Mouse (Mus musculus) frontal cortex, postnatal 25 days (tissue): ENCODE results near the gene Krt13.

Experiments used
- DNase-seq, 2 experiments: peaks; one replicate each; pipeline ENCODE4 v3.0.0; 2022; ENCODE audit warnings: low spot score in 2 of 2

The Krt13 gene

GRCm38 (mm10) chr11:100121466-100121865 lies at the start of gene Krt13:
Gene Krt13, minus strand, starts transcription at chr11:100121566.
- DNase-seq, result no peak

GRCm38 (mm10) chr11:100168765-100169762 lies 47.7 kb upstream of the Krt13 start:
- peak; percentile 71 to 73 for DNase-seq

DNA sequence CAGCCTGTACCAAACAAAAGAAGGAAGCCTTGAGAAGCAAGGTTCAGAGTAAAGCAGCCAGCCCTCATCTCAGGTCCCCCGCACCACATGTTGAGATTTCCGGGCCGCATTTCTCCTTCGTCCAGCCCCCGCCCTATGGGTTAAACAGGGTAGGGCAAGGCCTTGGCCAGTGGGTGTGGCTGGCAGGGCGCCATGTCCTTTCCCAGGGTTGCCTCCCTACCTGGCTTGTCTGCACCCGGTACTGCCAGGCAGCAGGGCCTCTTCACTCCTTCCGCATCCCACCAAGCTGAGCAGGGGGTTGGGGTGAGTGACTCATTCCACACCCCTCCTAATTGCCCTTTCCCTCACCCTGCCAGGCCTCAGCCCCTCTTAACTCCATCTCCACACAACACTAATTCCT lies 46.7 kb upstream of the Krt13 start:
- DNase-seq, result no peak

GRCm38 (mm10) chr11:100164392-100164791 lies 43.0 kb upstream of the Krt13 start:
- no peak for DNase-seq

DNA sequence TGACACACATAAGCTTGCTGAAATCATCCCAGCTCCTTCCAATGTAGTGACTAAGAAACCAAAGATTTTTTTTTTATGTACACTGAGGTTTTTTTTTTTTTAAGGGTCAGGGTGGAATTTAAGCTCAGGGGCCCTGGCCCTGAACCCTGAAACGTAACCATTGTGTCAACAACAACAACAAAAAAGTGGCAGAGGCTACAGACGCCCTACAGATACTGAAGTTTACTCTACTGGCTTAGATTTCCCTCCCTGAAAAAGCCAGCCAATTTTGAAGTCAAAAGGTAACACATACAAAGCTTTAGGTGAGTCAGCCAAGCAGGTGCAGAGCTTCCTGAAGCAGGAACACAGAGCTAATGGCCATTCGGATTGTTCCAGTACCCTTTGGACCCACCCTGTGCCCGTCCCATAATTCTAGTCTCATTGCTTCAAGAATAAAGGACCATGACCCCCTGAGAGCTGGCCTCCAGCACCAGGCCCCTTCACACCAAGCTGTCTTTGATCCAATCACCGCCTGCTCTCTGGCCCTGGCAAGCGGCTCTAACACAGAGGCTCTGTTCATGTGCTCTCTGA lies 36.6 kb upstream of the Krt13 start:
- DNase-seq, result no peak

- no peak for DNase-seq
Observed at GRCm38 (mm10) chr11:100157331-100157730, 36.0 kb upstream of the Krt13 start.

DNA sequence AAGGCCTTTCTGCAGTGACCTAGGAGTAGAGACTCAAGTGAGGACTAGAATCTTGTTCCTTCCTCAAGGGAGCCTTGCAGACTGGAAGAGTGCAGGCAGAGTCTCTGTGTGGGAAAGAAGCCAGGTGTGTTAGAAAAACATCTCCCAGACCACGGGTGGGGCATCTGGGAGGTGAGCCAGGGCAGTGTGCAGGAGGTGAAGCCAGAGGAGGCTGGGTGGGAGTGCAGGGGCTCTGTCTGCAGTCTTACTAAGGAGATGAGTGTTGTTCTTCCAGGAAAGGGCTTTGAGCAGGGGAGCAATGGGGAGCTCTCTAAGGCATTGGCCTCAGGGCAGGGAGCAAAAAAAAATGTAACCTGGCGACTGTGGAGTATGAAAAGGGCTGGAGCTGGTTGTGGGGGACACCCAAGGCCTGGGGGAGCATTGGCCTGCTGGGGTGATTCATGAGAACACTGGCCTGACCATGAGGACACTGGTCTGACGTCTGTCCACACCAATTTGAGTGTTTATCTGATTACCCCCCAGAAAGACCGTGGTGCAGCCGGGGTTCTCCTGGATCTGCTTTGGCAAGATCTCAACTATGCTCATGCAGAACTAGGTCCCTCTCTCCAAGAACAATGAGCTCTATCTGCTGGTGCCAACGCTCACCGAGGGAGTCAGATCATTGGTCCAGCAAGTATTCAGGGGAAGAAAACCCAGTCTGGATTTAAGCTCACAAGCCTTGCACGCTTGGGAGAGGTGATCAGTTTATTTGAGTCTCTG lies 34.3 kb upstream of the Krt13 start:
- no peak for DNase-seq

GRCm38 (mm10) chr11:100148615-100149330 lies 27.4 kb upstream of the Krt13 start, which contains the start of gene Krt19:
Gene Krt19, minus strand, starts transcription at chr11:100148665.
- no peak for DNase-seq

DNA sequence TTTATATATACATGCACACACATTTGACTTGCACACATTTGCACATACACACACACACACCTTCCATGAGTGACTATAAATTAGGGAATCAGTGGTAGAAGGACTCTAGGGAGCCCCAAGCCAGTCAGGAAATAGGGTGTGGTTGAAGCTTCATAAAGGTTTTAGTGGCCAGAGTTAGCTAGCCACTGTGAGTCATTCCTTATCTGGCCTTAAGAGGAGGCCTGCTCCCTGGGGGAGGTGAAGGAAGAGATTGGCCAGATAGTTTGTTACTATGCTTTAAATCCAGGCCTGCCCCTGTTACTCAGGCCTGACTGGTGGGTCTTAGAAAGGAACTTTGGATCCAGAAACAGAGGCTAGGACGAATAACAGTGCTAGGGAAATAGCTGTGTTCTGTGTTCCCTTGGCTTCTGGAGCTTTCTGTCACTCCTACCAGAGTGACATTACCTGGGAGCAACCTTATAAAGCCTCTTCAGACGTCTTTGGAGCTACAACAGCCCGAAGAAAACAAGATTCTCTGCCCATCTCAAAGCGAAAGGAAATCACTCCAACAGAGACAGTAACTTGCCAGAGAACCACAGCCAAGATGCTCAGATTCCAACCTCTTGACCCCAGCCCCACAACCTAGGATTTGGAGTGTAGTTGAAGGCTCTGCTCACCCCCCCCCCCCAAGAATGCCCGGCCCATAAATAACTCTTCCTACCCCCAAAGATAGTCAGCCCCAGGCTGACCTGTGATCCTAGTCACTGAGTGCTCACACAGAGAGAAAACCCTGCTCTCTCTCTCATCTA lies 26.4 kb upstream of the Krt13 start:
- no peak for DNase-seq

DNA sequence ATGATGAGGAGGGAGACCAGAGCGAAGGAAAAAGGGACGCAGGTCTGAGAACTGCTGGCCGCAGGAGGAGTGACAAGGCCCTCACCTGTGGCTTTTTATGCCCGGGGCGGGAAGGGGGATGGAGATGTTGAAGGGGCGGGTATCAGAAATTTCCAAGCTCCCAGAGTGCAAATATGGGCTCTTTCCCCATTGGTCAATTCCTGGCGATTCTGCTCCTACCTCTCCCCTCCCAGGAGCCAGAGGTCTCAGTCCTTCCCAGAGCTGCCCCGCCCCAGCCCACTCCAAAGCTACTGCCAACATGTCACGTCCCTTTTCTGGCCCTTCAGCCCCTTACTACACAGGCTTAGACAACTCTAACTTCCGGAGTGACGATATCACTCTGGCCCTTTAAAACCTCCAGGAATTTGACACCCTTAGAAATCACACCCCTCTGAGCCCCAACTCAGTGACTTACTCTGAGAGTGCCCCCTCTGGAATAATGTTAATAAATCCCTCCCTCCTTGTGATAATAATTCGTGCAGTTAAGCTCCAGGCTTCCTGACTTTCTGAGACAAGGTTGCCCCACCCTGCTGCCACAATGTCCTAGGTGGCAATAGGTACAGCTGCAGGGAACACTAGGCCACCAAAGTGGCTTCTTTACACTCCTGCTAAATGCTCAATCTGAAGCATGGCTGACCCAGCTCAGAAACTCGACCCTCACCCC lies 24.6 kb upstream of the Krt13 start:
- DNase-seq, result no peak

DNA sequence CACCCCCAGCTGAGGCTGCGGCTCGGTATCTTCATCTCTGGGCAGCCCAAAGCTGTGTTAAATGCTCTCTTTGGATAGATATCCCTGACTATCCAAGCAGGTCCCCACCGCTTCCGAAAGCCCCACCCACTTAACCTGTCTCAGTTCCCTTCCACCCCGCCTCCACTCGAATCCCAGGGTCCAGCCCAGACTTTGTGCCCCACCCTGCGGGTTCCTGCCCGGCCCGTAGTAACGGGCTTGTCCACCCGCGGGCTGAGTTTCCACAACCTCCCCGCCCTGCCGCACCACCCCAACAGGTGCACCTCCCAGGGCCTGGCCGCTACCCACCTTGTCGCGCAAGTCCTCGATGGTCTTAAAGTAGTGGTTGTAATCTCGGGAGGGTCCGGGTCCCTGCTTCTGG lies 23.7 kb upstream of the Krt13 start:
- no peak for DNase-seq

DNA sequence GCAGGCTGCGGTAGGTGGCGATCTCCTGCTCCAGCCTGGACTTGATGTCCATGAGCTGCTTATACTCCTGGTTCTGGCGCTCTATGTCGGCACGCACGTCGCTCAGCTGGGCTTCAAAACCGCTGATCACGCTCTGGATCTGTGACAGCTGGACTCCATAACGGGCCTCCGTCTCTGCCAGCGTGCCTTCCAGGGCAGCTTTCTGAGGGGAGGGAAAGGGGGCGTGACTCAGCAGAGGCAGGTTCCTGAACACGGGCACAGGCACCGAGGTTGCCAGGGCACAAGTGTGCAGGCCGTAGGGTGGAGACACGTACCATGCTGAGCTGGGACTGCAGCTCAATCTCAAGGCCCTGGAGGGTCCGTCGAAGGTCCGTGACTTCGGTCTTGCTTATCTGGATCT lies 19.6 kb upstream of the Krt13 start:
- DNase-seq, result no peak

GRCm38 (mm10) chr11:100139391-100139790 lies 18.0 kb upstream of the Krt13 start:
- DNase-seq, result no peak

DNA sequence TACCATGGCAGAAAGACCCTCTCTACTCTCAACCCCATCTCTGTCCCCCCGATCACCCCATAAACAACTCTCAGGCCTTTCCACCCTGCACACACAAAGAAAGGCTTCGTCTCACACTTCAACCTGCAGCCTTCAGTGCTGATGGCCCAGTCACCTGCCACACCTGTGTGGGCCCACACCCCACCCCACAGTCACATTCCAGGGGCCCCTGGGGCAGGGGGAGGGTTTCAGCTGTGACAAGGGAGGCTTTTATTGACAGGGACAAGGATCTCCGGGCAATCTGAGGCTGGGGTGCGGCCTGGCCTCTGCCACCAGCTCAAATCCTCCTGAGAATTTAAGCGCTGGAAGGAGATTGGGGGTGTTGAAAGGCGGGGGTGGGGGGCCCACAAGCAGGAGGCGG lies 17.4 kb upstream of the Krt13 start:
- no peak for DNase-seq

- DNase-seq, result no peak
Observed at GRCm38 (mm10) chr11:100137693-100138092, 16.3 kb upstream of the Krt13 start.

DNA sequence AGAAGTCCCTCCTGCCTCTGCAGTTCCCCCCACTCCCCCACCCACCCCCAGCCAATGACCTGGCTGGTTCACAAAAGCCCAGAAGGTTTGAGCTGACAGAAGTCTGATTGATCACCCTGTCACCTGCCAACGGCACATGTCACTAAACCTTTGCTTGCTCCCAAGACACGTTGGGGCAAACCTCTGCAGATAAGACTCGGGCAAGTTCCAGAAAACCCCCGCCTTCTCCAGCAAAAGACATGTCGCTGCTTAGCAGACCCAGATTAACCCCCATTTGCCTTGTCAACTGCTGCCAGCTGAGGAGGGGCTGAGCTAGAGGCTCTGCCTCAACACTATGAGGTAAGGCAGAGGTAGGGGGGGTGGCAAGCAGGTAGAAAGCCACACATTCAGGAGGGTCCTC lies 15.2 kb upstream of the Krt13 start:
- DNase-seq, result no peak

GRCm38 (mm10) chr11:100135731-100136130 lies 14.4 kb upstream of the Krt13 start, which contains the start of gene Krt15:
Gene Krt15, minus strand, starts transcription at chr11:100135928.
- no peak for DNase-seq

DNA sequence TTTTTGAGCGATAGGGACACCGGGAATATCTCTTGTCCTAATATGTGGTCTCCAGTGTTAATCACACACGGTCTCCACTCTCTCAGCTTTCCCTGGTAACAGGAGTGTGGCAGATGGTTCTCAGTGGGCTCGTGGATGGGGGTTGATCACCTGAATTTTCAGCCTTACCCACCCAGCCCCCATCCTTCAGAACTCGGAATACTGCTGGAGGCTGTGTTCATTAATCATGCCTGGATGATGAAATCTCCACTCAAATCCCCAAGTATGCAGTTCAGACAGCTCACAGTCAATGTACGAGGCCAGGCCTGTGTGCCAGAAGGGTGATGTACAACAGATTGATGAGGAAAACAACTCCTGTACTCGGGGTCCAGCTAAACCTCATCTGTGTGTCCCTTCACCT lies 3.5 kb upstream of the Krt13 start:
- DNase-seq, result no peak

- no peak for DNase-seq
Observed at GRCm38 (mm10) chr11:100120331-100120730, 1.0 kb downstream of the Krt13 start.

DNA sequence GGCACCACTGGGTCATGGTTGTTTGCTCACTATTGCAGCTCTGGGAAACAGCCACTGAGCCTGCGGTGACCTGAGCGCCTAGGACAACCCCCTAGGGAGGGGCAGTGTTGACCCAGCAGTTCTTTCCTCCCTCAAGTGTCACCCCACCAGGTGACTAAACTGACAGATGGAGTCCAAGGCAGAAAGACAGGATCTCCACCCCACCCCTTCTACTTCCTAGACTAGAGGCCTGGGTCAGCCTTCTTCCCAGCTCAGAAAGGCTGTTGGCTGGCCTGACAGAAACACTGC lies 7.7 kb downstream of the Krt13 start:
- DNase-seq, result no peak
